Mouse (Mus musculus) forebrain, embryonic 13.5 days (tissue): Measurements from ENCODE around the gene Hspb1. TPM values are rescaled to one million over a fixed set of nuclear protein-coding genes. Genes with fewer than 3 reads are reported as not detected.

ENCODE experiments used
- ATAC-seq: fragments of 200-750 bp; cut with Nextera tagmentation; 2 replicates; pipeline ENCODE4 v1.8.0; 2017
- H3K27ac ChIP-seq: fragments of 300-500 bp; sonication (generic); 2 replicates; pipeline ENCODE4 v1.5.1; 2015; ENCODE audit warnings: inconsistent platforms, mild to moderate bottlenecking, moderate library complexity
- H3K27me3 ChIP-seq: fragments of 300-500 bp; sonication (generic); 2 replicates; pipeline ENCODE4 v1.6.1; 2015; ENCODE audit warnings: mild to moderate bottlenecking, inconsistent platforms
- H3K36me3 ChIP-seq: fragments of 300-500 bp; sonication (generic); 2 replicates; pipeline ENCODE4 v1.6.1; 2015; ENCODE audit warnings: mild to moderate bottlenecking, inconsistent platforms; ENCODE audit not compliant: poor library complexity, severe bottlenecking
- H3K4me1 ChIP-seq: fragments of 300-500 bp; sonication (generic); 2 replicates; pipeline ENCODE4 v1.6.1; 2015; ENCODE audit warnings: inconsistent platforms
- H3K4me2 ChIP-seq: fragments of 300-500 bp; sonication (generic); 2 replicates; pipeline ENCODE4 v1.6.1; 2015; ENCODE audit warnings: inconsistent platforms, mild to moderate bottlenecking, moderate library complexity
- H3K4me3 ChIP-seq: fragments of 300-500 bp; sonication (generic); 2 replicates; pipeline ENCODE4 v1.5.1; 2015; ENCODE audit warnings: mild to moderate bottlenecking, inconsistent platforms
- H3K9ac ChIP-seq: fragments of 300-500 bp; sonication (generic); 2 replicates; pipeline ENCODE4 v1.6.1; 2015; ENCODE audit warnings: mild to moderate bottlenecking, inconsistent platforms
- H3K9me3 ChIP-seq: fragments of 300-500 bp; sonication (generic); replicated peaks from 2 replicates; pipeline ENCODE4 v1.6.1; 2016; ENCODE audit warnings: inconsistent platforms
- WGBS: fragments of 180-500 bp; shearing (Covaris S2); methylation state at CpG from one replicate; pipeline ENCODE4 v1.1.7; 2015; 5-methylcytosine and 5-hydroxymethylcytosine counted together
- polyA plus RNA-seq: library from polyadenylated mRNA; unstranded; fragments of >200 nt; fragmentation: Nextera tagmentation; extraction: Ambion mirVana; gene quantifications from 2 replicates; pipeline ENCODE4 v1.2.1, GENCODE M21; 2015

Gene Hspb1
- polyA plus RNA-seq, 1 experiment from 2014 or later, result 3.9 TPM

DNA sequence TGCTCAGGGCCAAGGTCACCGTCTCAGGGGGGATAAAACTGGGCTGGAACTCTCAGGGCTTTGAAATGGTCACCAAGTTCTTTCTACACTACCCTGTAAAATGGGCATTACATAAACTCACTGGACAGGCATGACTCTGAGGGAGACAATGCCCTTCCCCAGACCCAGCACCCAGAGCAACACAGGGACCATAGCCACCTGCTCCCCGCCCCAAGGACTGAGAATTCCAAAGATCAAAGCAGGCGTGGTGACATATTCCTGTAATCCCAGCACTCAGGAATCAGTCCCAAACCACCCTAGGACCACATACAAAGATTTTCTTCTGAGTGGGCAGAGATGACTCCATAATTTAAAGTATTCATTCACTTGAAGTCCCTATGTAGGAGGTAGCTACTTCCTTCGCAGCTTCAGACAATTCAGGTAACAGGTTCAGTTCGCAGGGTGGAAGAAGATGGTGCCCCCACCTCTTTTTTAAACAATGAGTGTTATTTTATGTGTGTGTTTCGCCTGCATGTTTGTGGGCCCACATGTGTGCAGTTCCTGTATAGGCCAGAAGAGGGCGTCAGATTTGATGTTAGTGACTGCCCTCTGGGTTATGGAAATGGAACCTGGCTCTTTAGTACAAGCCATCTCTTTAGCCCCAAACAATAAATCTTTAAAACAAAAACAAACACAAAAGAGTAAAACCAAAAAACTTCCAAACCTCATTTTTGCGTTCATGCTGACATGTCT, 29.8 kb downstream of the Hspb1 start:
- H3K9me3 ChIP-seq, result no peaks in the 10 kb centered on the region
- H3K4me1 ChIP-seq, result 0 out of 2 replicates have a peak, but pooled peaks cover 3% of the 10 kb centered on the region
- WGBS, result 94% methylated on average over 8 of the region's 8 CpGs
- H3K36me3 ChIP-seq, result peaks cover 97% of the 10 kb centered on the region
- no peak for ATAC-seq
- no peaks in the 10 kb centered on the region for H3K27me3 ChIP-seq
- no peak overlapping the region for H3K9ac ChIP-seq
- no peak overlapping the region for H3K27ac ChIP-seq
- H3K4me3 ChIP-seq, result no peak overlapping the region
- no peak overlapping the region for H3K4me2 ChIP-seq

DNA sequence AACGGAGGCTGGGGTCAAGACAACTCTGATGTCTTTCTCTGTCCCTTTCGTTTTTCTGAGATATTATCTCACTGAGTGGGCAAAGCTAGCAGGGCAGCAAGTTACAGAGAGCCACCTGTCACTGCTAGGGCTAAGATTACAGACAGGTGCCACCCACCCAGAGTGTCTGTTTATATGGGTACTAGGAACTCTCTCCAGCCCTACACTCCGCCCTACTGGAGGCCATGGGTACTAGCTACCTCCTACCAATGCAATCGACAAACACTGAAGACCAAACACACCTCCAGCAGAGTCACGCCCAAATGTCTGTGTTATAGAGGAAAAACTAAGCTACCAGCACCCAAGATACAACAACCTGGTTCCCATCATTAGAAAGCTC, 30.3 kb downstream of the Hspb1 start:
- Histone ChIP-seq H3K36me3 (peaks cover 97% of the 10 kb centered on the region), H3K9me3 (no peaks in the 10 kb centered on the region), H3K27ac (no peak overlapping the region), H3K4me3 (no peak overlapping the region), H3K27me3 (no peaks in the 10 kb centered on the region), H3K4me1 (0 out of 2 replicates have a peak, but pooled peaks cover 3% of the 10 kb centered on the region), H3K9ac (no peak overlapping the region), H3K4me2 (no peak overlapping the region)
- no peak for ATAC-seq
- 98% methylated on average over 5 of the region's 5 CpGs for WGBS

DNA sequence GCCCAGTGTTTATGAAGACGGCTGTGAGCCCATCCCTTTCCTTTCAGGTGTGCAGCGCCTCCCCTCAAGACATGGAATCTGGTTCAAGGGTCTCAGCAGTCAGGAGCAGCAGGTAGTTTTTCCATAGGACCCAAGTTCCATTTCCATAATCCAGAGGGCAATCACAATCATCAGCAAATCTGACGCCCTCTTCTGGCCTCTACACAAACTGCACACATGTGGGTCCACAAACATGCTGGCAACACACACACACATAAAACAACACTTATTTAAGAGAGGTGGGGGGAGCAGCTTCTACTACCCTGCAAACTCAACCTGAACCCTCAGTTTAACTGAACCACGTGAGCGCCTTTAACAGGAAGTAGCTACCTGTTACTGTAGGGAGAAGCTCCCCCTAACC, 30.9 kb downstream of the Hspb1 start:
- Histone ChIP-seq H3K9me3 (no peaks in the 10 kb centered on the region), H3K27me3 (no peaks in the 10 kb centered on the region), H3K27ac (no peak overlapping the region), H3K4me3 (no peak overlapping the region), H3K36me3 (peaks cover 96% of the 10 kb centered on the region), H3K4me1 (0 out of 2 replicates have a peak, but pooled peaks cover 3% of the 10 kb centered on the region), H3K4me2 (no peak overlapping the region), H3K9ac (no peak overlapping the region)
- 94% methylated on average over 5 of the region's 5 CpGs for WGBS
- no peak for ATAC-seq

DNA sequence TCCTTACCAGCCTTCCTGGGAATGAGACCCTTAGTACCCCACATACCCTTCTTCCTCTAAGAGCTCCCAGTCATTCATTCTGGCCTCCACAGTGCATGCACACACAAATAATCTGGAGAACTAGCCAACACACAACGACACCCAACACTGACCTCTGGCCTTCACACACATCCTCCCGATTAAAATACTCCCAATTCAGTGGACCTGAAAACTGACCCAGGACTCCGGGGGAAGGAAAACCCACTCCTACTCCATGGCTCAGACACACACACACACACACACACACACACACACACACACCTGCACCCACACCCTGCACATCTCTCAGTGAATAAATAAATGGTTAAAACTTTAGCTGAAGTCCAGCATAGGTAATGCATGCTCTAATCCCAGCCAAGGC, 32.2 kb downstream of the Hspb1 start:
- no peak for ATAC-seq

DNA sequence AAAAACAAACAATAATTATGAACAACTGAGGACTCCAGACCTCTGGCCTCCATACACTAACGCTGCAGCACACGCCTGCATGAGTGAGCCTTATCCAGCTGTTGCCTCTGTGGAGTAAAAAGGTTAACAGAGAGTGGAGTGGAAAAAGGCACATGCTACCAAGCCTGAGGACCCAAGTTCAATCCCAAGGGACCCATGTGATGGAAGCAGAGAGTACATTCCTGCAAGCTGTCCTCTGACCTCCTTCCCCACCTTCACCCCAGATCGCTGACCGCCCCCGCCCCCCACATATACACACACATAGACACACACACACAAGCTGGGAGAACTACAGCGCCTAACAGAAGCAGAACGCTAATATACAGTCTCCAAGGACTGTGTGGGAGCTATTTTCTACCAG, 36.2 kb downstream of the Hspb1 start:
- 96% methylated on average over 7 of the region's 7 CpGs for WGBS
- no peaks in the 10 kb centered on the region for H3K27me3 ChIP-seq
- peaks cover 94% of the 10 kb centered on the region for H3K36me3 ChIP-seq
- no peak overlapping the region for H3K9ac ChIP-seq
- H3K4me3 ChIP-seq, result no peak overlapping the region
- ATAC-seq, result no peak
- no peaks in the 10 kb centered on the region for H3K9me3 ChIP-seq
- H3K4me2 ChIP-seq, result no peak overlapping the region
- H3K4me1 ChIP-seq, result peaks cover 29% of the 10 kb centered on the region
- H3K27ac ChIP-seq, result no peak overlapping the region

More for the DNA sequence above, 32.2 kb downstream of the Hspb1 start:
- H3K9me3 ChIP-seq, result no peaks in the 10 kb centered on the region
- 0 out of 2 replicates have a peak, but pooled peaks cover 2% of the 10 kb centered on the region for H3K4me1 ChIP-seq
- H3K9ac ChIP-seq, result no peak overlapping the region
- no peak overlapping the region for H3K4me2 ChIP-seq
- H3K36me3 ChIP-seq, result peaks cover 96% of the 10 kb centered on the region
- no peak overlapping the region for H3K27ac ChIP-seq
- WGBS, result 96% methylated on average over 3 of the region's 3 CpGs
- no peak overlapping the region for H3K4me3 ChIP-seq
- no peaks in the 10 kb centered on the region for H3K27me3 ChIP-seq

DNA sequence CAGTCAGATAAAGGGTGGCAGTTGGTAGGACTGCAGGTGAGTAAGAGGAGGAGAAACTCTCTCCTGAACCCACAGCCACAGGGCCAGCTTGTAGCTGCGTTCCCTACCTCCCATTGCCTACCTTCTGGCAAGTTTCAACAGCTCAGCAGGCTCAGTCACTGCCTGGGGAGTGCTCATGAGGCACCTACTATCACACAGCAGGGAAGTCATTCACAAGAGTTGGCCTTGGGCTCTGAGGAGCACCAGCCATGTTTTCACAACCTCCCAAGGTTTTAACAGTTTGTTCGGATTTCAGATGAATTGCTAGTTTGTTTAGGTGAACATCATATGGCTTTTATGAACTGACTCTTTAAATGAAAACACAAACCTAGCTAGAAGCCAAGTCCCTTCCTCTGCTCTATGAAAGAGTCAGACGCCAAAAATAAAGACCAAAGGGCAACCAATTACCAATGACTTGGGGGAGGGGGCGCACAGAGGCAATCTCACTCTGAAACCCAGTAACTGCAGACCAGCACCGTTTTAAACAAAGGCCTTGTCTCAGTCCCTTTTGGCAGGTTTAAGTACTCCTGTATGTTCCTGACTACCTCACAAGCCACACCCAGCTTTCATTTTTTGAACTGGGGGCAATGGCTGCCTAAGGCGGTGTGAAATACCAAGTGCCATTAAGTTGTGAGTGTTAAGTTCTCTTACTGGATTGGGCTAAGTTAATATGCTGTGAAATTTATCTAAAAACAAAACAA, 42.1 kb downstream of the Hspb1 start:
- H3K4me1 ChIP-seq, result peaks cover 61% of the 10 kb centered on the region
- WGBS, result 83% methylated on average over 6 of the region's 6 CpGs

DNA sequence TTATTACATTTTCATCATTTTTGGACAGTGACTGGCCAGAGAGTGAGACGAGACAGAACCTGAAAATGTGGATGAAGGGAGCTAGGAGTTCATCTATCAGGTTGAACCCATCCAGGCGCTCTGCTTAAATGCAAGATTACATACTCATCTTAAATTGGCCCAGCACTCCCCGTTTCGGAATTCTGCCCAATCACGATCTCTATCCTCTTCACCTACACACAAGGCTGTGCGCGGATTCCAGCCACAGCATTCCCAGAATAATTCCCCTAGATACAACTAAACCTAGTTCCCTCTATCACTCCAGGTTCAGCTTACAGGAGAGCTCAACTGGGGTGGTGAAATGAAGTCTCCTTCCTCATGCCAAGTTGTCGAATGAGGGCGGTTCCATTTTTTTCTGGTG, 43.8 kb downstream of the Hspb1 start:
- WGBS, result 95% methylated on average over 9 of the region's 9 CpGs
- Histone ChIP-seq H3K27me3 (no peaks in the 10 kb centered on the region), H3K36me3 (peaks cover 53% of the 10 kb centered on the region), H3K4me3 (peak overlapping the region; percentile 94; the same call in 1 of the 2 replicates), H3K27ac (no peak overlapping the region), H3K4me1 (peaks cover 55% of the 10 kb centered on the region), H3K9me3 (no peaks in the 10 kb centered on the region), H3K9ac (no peak overlapping the region; the same call in 1 of the 2 replicates), H3K4me2 (peak overlapping the region; percentile 61)
- no peak for ATAC-seq

More for the DNA sequence above, 42.1 kb downstream of the Hspb1 start:
- Histone ChIP-seq H3K27me3 (no peaks in the 10 kb centered on the region), H3K4me3 (no peak overlapping the region), H3K9me3 (no peaks in the 10 kb centered on the region), H3K36me3 (peaks cover 68% of the 10 kb centered on the region), H3K9ac (no peak overlapping the region), H3K4me2 (no peak overlapping the region), H3K27ac (no peak overlapping the region)
- no peak for ATAC-seq

DNA sequence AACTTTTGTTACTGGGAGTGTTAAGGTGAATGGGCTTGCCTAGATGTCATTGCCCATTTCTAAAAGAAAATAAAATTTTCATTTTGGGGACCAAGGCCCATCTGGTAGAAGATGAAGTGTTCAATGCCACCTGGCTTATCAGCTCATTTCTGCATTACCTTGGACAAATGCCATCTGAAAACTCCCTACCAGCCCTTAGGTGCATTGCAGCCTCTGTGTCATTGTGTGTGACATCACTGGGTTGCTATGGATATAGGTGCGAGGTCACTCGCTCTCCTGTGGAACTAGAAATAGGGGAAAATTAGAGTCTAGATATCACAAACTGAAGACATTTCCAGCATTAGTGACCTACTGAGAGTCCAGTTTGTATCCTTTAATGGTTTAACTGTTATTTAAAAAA, 44.6 kb downstream of the Hspb1 start:
- peaks cover 48% of the 10 kb centered on the region for H3K4me1 ChIP-seq

DNA sequence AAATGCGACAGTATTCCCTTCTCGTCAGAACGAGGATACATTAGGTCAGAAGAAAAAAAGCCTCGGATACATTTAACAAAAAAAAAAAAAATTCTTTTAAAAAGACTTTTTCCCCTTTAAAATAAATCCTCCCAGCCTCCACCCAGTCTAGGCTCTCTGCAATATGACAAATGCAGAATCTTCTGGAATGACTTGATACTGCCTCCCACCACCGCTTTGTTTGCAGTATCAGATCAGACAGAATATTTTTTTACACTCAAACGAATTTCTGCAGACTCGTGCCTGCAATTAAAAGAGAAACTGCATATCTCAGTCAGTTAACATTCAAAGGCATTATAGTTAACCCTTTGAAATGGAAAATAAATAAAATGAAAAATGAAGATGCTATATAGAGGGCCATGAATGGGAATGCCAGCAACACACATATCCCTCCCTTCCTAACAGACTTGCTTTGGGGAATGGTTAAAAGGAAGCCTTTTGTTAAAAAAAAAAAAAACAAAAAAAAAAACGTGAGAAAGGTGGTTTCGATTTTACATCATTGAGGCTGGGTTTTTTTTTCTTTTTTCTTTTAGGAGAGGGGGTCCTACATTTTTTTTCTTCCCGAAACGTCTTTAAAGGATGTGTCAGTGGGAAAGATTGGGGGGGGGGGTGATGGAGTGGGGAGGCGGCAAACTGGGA, 45.6 kb downstream of the Hspb1 start:
- Histone ChIP-seq H3K27ac (peak overlapping the region; percentile 99), H3K27me3 (no peaks in the 10 kb centered on the region), H3K9ac (peak overlapping the region; percentile 96), H3K36me3 (peaks cover 37% of the 10 kb centered on the region), H3K4me2 (peak overlapping the region; percentile 61), H3K9me3 (no peaks in the 10 kb centered on the region), H3K4me3 (peak overlapping the region; percentile 94), H3K4me1 (peaks cover 43% of the 10 kb centered on the region)
- WGBS, result 12% methylated on average over 11 of the region's 12 CpGs
- ATAC-seq, result no peak

More for the DNA sequence above, 44.6 kb downstream of the Hspb1 start:
- H3K36me3 ChIP-seq, result peaks cover 45% of the 10 kb centered on the region
- H3K4me3 ChIP-seq, result peak overlapping the region; percentile 94
- no peak for ATAC-seq
- H3K27me3 ChIP-seq, result no peaks in the 10 kb centered on the region
- H3K4me2 ChIP-seq, result peak overlapping the region; percentile 61
- H3K9me3 ChIP-seq, result no peaks in the 10 kb centered on the region
- H3K27ac ChIP-seq, result no peak overlapping the region
- 68% methylated on average over 2 of the region's 2 CpGs for WGBS
- peak overlapping the region; percentile 43 for H3K9ac ChIP-seq

DNA sequence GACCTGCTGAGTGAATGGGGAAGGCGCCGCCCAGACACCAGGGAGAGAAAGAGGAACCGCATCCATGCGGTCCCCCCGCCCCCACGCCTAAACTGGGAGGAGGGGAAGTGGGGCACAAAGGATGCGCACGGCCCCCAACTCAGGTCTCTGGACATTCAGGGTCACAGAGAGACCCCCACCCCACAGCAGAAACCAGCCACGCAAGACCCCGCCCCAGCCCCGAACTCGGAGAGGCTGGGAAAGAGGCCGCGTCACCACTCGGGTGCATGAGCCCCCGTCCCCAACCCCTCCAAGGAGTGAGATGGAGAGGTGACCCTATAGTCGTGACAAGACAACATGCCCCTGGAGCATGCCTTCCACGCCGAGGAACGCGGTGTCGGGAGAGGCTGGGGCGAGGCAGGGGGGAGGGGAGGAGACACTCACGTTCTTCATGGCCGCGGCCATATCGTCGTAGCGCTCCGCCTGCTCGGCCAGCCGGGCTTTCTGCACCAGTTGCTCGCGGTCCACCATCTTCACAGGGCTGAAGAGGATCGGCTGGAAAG, 46.3 kb downstream of the Hspb1 start:
- ATAC-seq, result peak; percentile 65
- peak overlapping the region; percentile 99 for H3K27ac ChIP-seq
- no peaks in the 10 kb centered on the region for H3K9me3 ChIP-seq
- peak overlapping the region; percentile 94 for H3K4me3 ChIP-seq
- peaks cover 32% of the 10 kb centered on the region for H3K36me3 ChIP-seq
- peak overlapping the region; percentile 96 for H3K9ac ChIP-seq
- no peaks in the 10 kb centered on the region for H3K27me3 ChIP-seq
- under 1% methylated on average over 33 of the region's 35 CpGs for WGBS
- peak overlapping the region; percentile 61 for H3K4me2 ChIP-seq
- peaks cover 40% of the 10 kb centered on the region for H3K4me1 ChIP-seq

DNA sequence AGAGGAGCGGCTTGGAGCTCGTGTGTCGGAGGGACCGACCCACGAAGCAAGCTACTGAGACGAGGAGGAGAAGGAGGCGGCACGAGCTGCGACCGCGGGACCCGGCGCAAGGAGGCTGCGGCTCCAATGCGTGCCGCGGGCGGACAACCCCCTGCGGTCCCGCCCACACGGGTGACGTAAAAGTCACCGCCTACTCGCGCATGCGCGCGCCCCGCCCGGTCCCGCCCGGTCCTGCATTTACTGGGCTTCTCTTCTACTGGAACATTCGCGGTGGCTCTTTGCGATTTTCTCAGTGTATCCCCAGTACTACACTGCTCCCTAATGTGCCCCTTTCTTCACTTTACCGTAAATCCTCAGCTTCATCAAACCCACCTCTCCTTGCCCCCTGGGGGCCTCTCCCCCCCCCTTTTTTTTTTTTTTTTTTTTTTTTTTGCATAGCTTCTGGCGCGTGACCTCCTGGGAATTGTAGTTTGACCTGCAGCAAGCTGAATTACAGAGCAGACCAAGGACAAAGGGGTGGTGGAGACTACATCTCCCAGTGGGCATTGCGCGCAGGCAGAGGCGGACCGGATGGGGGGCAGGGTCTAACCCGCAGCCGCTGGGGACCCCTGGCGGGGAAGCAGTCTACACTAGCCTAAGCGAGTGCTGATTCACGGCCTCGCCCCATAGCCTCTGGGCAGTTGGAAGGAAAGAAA, 46.9 kb downstream of the Hspb1 start, which contains the start of gene Ywhag:
Gene Ywhag, minus strand, starts transcription at position 136 of the 695 bp plus-strand sequence.
- Histone ChIP-seq H3K9ac (peak within 1 kb of the TSS; percentile 96), H3K4me1 (peaks cover 35% of the 10 kb centered on the region), H3K4me3 (peak within 1 kb of the TSS; percentile 94), H3K4me2 (peak within 1 kb of the TSS; percentile 61), H3K27me3 (no peaks in the 10 kb centered on the region), H3K36me3 (peaks cover 25% of the 10 kb centered on the region), H3K9me3 (no peaks in the 10 kb centered on the region), H3K27ac (peak within 1 kb of the TSS; percentile 99)
- WGBS, result 0% methylated on average over 45 of the region's 48 CpGs
- ATAC-seq, result peak; percentile 97
